Mouse (Mus musculus) forebrain, embryonic 14.5 days (tissue): ENCODE measurements at regions not wholly inside any gene's neighbourhood (a gene's known extent, or its start where the extent isn't known, plus 50 kb on each side); places are given as distances from the start of the nearest gene placed in this dataset.
"Not testable (repeated sequence)": the region's sequence is repeated elsewhere in the genome, so short reads cannot be mapped to it uniquely, and the experiment has no call there.

Source experiments
- ATAC-seq: fragments of 200-750 bp; cut with Nextera tagmentation; 2 replicates; pipeline ENCODE4 v1.8.0; 2017; ENCODE audit warnings: mild to moderate bottlenecking, moderate library complexity
- DNase-seq: peaks from one replicate; pipeline ENCODE4 v3.0.0-alpha.2; 2015; ENCODE audit warnings: low spot score
- H3K27ac ChIP-seq: fragments of 300-500 bp; sonication (generic); 2 replicates; pipeline ENCODE4 v1.5.1; 2014; ENCODE audit warnings: low read depth, mild to moderate bottlenecking, control low read depth, low read length, moderate library complexity
- H3K27me3 ChIP-seq: fragments of 300-500 bp; sonication (generic); replicated peaks from 2 replicates; pipeline ENCODE4 v1.6.1; 2014; ENCODE audit warnings: low read length, control low read depth, mixed read lengths; ENCODE audit not compliant: control insufficient read depth, insufficient read depth
- H3K36me3 ChIP-seq: fragments of 300-500 bp; sonication (generic); 2 replicates; pipeline ENCODE4 v1.6.1; 2014; ENCODE audit warnings: low read length, control low read depth; ENCODE audit not compliant: control insufficient read depth, insufficient read depth
- H3K4me1 ChIP-seq: fragments of 300-500 bp; sonication (generic); 2 replicates; pipeline ENCODE4 v1.6.1; 2014; ENCODE audit warnings: antibody characterized with exemption, low read length, control low read depth; ENCODE audit not compliant: control insufficient read depth, insufficient read depth
- H3K4me2 ChIP-seq: fragments of 300-500 bp; sonication (generic); 2 replicates; pipeline ENCODE4 v1.6.1; 2014; ENCODE audit warnings: mild to moderate bottlenecking, control low read depth, low read length
- H3K4me3 ChIP-seq: fragments of 300-500 bp; sonication (generic); 2 replicates; pipeline ENCODE4 v1.5.1; 2014; ENCODE audit warnings: low read depth, low read length, control low read depth
- H3K9ac ChIP-seq: fragments of 300-500 bp; sonication (generic); 2 replicates; pipeline ENCODE4 v1.6.1; 2014; ENCODE audit warnings: mild to moderate bottlenecking, low read length, control low read depth, moderate library complexity
- H3K9me3 ChIP-seq: fragments of 300-500 bp; sonication (generic); replicated peaks from 2 replicates; pipeline ENCODE4 v1.6.1; 2016; ENCODE audit warnings: low read length, control low read depth, mixed read lengths; ENCODE audit not compliant: control insufficient read depth
- WGBS: fragments of 180-500 bp; shearing (Covaris S2); extraction: QIAGEN DNeasy Blood & Tissue Kit; methylation state at CpG from one replicate; pipeline ENCODE4 v1.1.7; 2014; 5-methylcytosine and 5-hydroxymethylcytosine counted together

DNA sequence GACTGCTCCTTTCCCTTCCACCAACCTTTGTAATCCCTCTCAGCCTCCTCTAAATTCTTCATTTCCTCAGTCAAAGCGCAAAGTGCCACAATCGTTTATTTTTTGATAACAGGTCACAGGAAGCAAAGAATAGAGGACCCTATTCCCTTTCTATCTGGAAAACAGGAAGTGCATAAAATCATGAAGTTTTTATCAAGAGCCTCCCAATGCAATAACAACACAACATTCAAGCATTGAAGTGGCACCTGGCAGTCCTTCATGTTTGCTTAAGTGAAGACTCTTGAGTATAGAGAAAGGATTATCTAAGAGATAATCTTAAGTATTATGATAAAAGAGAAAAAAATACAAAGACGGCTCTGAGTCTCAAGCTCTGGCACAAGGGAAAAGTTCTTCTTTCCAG is 111.9 kb downstream of the Ibtk start:
- DNase-seq (no peak), ATAC-seq (no peak)
- Histone ChIP-seq H3K4me3 (no peak overlapping the region), H3K9me3 (no peaks in the 10 kb centered on the region), H3K9ac (no peak overlapping the region), H3K36me3 (no peaks in the 10 kb centered on the region), H3K4me2 (no peak overlapping the region), H3K27ac (no peak overlapping the region), H3K4me1 (no peaks in the 10 kb centered on the region), H3K27me3 (no peaks in the 10 kb centered on the region)
- 82% methylated on average over 3 of the region's 3 CpGs for WGBS

DNA sequence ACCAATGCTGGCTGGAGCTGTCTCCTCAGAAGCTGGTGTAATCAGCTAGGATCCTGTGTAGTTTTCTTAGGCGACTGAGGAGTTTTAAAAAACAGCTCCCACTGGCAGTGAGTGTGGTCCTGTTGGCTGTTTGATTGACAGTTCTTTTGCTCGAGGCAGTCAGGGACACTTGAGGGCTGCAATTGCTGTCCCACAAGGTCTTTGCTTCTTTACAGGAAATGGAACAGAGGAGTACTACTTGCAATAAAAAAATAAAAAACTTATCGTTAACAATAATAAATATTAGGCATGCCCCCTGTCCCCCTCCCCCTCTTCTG is 113.0 kb downstream of the Ibtk start:
- no peak overlapping the region for H3K9ac ChIP-seq
- H3K4me2 ChIP-seq: no peak overlapping the region
- no peaks in the 10 kb centered on the region for H3K27me3 ChIP-seq
- 63% methylated on average over 3 of the region's 3 CpGs for WGBS
- no peak overlapping the region for H3K4me3 ChIP-seq
- ATAC-seq (no peak), DNase-seq (no peak)
- H3K36me3 ChIP-seq: no peaks in the 10 kb centered on the region
- H3K4me1 ChIP-seq: no peaks in the 10 kb centered on the region
- no peaks in the 10 kb centered on the region for H3K9me3 ChIP-seq
- no peak overlapping the region for H3K27ac ChIP-seq

DNA sequence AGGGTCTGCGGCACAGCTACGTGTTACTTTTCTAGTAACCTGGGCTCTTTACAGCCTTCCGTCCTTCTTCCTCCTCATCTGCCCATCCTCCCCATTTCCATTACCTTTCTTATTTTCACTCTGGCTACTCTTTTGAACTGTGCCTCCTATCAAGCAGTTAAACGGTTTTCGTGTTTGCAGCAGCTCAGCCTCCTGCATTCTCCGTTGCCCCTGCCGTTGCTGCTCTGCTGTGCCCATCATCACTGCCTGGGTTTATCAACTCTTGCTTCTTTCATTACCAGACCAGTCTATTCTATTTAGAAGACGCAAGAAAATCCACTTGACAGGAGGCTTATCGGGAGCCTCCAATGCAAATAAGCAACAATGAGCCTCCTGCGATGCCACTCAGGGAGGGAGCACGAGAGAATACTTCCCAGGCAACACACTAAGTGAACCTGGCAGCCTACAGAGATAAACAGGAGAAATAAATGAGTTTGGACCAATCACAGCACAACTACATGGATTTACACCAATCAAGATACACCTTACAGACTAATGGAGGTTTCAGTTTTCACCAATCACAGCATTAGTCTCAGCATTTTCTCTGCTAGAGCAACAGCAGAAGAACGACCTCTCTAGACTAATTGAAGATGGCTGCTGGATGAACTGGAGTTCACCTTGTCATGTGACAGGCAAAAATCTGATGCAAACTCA is 113.5 kb downstream of the Ibtk start:
- no peak overlapping the region for H3K4me3 ChIP-seq
- H3K36me3 ChIP-seq: no peaks in the 10 kb centered on the region
- no peak for ATAC-seq
- H3K9me3 ChIP-seq: no peaks in the 10 kb centered on the region
- peak; percentile 1 for DNase-seq
- no peaks in the 10 kb centered on the region for H3K4me1 ChIP-seq
- no peak overlapping the region for H3K4me2 ChIP-seq
- H3K27me3 ChIP-seq: no peaks in the 10 kb centered on the region
- H3K27ac ChIP-seq: no peak overlapping the region
- H3K9ac ChIP-seq: no peak overlapping the region
- 90% methylated on average over 12 of the region's 12 CpGs for WGBS

DNA sequence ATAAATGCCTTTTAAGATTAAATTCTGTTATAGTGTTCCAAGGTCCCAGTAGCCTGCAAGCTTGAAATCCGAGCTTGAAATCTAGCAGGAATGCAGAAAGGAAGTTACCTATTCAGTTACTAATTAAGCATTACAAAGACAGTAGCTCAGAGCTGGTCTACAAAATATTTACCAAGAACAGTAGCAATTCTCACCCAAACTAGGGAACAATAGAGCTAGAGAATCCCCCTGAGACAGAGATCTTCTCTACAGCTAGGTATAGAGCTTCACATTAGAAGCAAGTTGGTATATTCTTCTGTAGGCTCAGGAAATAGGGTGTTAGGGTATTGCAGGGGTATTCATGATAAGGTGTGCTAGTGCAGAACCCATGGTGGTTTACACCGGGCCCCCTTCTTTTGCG is 114.3 kb downstream of the Ibtk start:
- not testable (repeated sequence) for H3K9ac ChIP-seq, H3K36me3 ChIP-seq, H3K9me3 ChIP-seq, ATAC-seq, H3K4me2 ChIP-seq, H3K27ac ChIP-seq, H3K4me3 ChIP-seq, H3K4me1 ChIP-seq, DNase-seq, H3K27me3 ChIP-seq
- WGBS: 83% methylated on average over 3 of the region's 3 CpGs

DNA sequence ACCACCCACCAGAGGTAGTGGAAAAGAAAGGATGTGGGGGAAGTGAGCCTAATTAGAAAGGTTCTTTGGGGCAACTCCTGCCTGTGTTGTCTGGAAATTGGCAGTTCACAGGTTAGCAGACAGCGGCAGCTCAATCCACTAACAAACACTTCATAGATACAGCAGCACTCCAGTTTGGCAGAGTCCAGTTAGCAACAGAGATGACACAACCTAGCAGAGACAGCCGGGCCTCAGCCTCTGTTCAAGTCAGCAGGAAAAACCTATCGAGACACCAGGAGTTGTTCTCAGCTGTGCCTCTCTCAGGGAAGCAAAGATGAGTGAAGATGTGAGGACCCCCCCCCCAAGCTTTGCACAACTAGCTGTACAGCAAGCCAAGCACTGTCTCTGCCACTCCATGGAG is 131.2 kb downstream of the Ibtk start:
- Histone ChIP-seq H3K4me3 (no peak overlapping the region), H3K27me3 (no peaks in the 10 kb centered on the region), H3K27ac (no peak overlapping the region), H3K4me2 (no peak overlapping the region), H3K9ac (no peak overlapping the region), H3K4me1 (no peaks in the 10 kb centered on the region), H3K36me3 (no peaks in the 10 kb centered on the region), H3K9me3 (no peaks in the 10 kb centered on the region)
- WGBS: 81% methylated on average over 3 of the region's 3 CpGs
- DNase-seq: no peak
- no peak for ATAC-seq

DNA sequence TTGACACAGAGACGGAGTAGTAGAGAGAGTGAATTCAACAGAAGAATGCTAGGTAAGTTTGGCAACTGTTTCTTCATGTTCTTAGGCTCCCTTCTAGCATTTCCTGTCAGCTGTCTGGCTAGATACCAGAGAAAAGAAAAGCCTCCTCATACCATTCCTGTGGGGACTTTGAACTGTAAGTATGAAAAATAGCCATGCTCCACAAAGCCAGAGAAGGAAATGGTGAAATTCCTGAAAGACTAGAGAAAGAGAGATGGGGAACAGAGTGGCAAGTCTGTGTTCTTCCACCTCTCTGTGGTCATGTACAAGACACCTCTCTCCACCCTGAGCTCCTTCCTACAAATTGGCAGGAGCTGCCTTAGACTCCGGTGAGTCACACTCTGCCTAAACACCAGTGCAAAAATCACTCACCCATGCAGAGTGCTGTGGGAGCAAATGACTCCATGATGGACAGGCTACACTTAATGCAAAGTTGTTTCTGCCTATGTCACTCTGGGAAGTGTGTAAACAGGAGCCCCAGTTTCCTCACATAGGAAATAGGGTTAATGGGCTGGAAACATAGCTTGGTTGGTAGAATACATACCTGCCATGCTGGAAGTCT is 131.9 kb downstream of the Ibtk start:
- Histone ChIP-seq H3K4me3 (no peak overlapping the region), H3K4me2 (no peak overlapping the region), H3K9ac (no peak overlapping the region), H3K27ac (no peak overlapping the region), H3K4me1 (no peaks in the 10 kb centered on the region), H3K36me3 (no peaks in the 10 kb centered on the region), H3K27me3 (no peaks in the 10 kb centered on the region), H3K9me3 (no peaks in the 10 kb centered on the region)
- no peak for ATAC-seq
- WGBS: 55% methylated on average over 2 of the region's 2 CpGs
- DNase-seq: no peak

DNA sequence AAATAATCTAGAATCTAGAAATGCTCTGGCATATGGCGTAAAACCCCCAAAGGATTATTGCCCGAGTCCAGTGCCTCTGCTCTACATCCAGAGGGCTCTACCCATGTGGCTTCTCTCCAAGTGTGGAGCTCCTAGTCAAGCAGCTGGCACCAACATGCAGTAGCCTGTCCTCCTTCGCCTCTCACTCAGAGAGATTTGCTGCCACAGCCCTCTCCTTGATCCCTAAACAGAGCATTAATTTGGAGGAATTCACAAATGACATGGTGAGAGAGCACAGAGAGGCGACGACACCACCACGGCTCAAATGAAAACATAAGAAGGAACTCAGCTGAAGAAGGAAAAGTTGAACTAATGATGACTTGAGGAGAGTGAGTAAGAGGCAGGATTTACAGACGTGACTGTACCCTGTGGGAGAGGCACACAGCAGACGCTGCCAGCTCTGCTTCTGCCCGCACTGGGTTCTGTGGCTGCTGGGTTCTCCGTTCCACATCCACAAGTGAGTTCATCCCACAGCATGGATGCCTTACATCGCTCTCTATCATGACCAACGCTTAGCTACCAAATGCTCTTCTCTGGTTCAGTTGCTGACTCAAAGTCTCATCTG is 132.8 kb downstream of the Ibtk start:
- ATAC-seq: no peak
- 84% methylated on average over 12 of the region's 12 CpGs for WGBS
- Histone ChIP-seq H3K36me3 (no peaks in the 10 kb centered on the region), H3K9ac (no peak overlapping the region), H3K4me3 (no peak overlapping the region), H3K27ac (no peak overlapping the region), H3K4me2 (no peak overlapping the region), H3K9me3 (no peaks in the 10 kb centered on the region), H3K27me3 (no peaks in the 10 kb centered on the region), H3K4me1 (no peaks in the 10 kb centered on the region)
- DNase-seq: no peak

DNA sequence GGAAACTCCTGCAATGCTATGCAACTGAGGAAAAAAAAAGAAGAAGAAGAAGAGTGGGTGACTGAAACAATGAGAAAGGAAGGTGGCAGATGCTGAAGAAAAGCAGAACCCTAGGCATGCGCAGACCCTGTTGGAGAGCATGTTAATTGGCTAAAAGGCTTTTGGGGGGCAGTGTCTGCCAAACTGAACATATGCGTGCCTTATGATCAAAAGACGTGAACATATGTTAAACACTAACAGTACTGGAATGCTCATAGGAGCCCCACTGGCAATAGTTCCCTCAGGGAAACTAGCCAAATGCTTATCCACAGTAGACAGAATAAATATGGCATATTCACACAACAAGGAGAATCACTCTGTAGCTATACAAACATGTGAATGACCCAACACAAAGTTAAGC is 140.0 kb downstream of the Ibtk start:
- Histone ChIP-seq H3K27ac (no peak overlapping the region), H3K27me3 (no peaks in the 10 kb centered on the region), H3K9me3 (no peaks in the 10 kb centered on the region), H3K9ac (no peak overlapping the region), H3K4me2 (no peak overlapping the region), H3K4me3 (no peak overlapping the region), H3K4me1 (no peaks in the 10 kb centered on the region), H3K36me3 (no peaks in the 10 kb centered on the region)
- WGBS: 37% methylated on average over 3 of the region's 3 CpGs
- ATAC-seq (peak; percentile 98), DNase-seq (peak; percentile 92)

DNA sequence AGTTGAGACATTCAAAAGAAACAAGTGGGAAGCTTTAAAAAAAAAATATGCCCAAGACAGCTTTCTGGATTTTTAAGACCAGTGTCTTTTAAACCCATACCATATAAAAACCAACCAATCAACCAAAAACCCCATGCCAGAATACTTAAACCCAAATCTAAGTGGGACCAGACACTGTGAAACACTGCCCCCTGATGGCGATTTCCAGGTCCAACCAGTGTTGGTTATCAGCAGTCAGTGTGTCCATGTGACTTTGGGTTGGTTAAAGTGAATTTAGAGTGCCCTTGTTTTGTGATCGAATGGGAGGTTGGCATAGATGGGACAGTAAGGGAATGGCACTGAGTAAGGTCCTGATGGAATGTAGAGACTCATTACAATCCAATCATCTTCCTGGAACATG is 152.2 kb downstream of the Ibtk start:
- H3K9me3 ChIP-seq: no peaks in the 10 kb centered on the region
- WGBS: 39% methylated on average over 2 of the region's 2 CpGs

More for the DNA sequence above, 152.2 kb downstream of the Ibtk start:
- Histone ChIP-seq H3K4me1 (no peaks in the 10 kb centered on the region), H3K4me2 (no peak overlapping the region), H3K27me3 (no peaks in the 10 kb centered on the region), H3K27ac (no peak overlapping the region), H3K4me3 (no peak overlapping the region), H3K9ac (no peak overlapping the region), H3K36me3 (no peaks in the 10 kb centered on the region)
- no peak for DNase-seq
- no peak for ATAC-seq
